Mouse (Mus musculus): ENCODE results near the gene Gm8906.

Gene Gm8906

DNA sequence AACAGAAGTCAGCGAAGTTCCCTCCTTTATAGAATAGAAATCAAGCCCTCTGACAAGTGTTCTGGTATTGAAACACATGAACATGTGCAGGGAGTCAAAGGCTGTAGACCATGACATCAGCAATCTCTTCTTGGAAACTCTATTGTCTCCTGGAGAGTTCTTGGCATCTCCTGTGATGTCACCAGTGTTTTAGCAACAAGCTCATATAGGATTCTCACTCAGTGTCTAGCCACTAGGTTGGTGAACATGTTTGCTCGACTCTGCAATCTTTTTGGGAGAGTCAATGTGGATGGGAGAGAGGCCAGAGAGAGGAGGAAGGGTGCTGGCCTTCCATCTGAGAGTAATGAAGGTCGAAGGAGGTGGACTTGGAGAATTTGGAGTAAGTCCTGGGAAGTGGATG lies at the start of gene Gm8906:
Gene Gm8906, plus strand, starts transcription at position 301 of the 400 bp plus-strand sequence.
- in situ Hi-C loops (cut with MboI, MseI), result loop anchor here (5.0 to 25.0 kb wide), 2 partner anchors 185 to 555 kb away; partner anchors contain the start of genes Gm8857 (in 2 of the 2), Gm8871 (in 2 of the 2) and Gm8922 (in 1 of the 2)
